Mouse (Mus musculus) heart, embryonic 16.5 days (tissue): Measurements from ENCODE around the gene Rac2. TPM values are rescaled to one million over a fixed set of nuclear protein-coding genes. Genes with fewer than 3 reads are reported as not detected.

Source experiments
- ATAC-seq: fragments of 200-750 bp; cut with Nextera tagmentation; replicated peaks from 2 replicates; pipeline ENCODE4 v1.8.0; 2017; ENCODE audit warnings: moderate number of reproducible peaks; ENCODE audit not compliant: insufficient read depth, low FRiP score; ENCODE audit errors: extremely low read depth
- H3K27ac ChIP-seq: fragments of 300-500 bp; sonication (generic); 2 replicates; pipeline ENCODE4 v1.5.1; 2014; ENCODE audit warnings: mild to moderate bottlenecking, low read length, control low read depth, moderate library complexity
- H3K27me3 ChIP-seq: fragments of 300-500 bp; sonication (generic); 2 replicates; pipeline ENCODE4 v1.6.1; 2014; ENCODE audit warnings: low read length, mixed read lengths; ENCODE audit not compliant: control insufficient read depth, insufficient read depth
- H3K36me3 ChIP-seq: fragments of 300-500 bp; sonication (generic); 2 replicates; pipeline ENCODE4 v1.6.1; 2014; ENCODE audit not compliant: control insufficient read depth, insufficient read depth
- H3K4me1 ChIP-seq: fragments of 300-500 bp; sonication (generic); 2 replicates; pipeline ENCODE4 v1.6.1; 2014; ENCODE audit warnings: low read length, mixed read lengths; ENCODE audit not compliant: control insufficient read depth, insufficient read depth
- H3K4me2 ChIP-seq: fragments of 300-500 bp; sonication (generic); 2 replicates; pipeline ENCODE4 v1.6.1; 2014; ENCODE audit warnings: low read depth, mild to moderate bottlenecking, control low read depth, low read length
- H3K4me3 ChIP-seq: fragments of 300-500 bp; sonication (generic); 2 replicates; pipeline ENCODE4 v1.5.1; 2014; ENCODE audit warnings: mild to moderate bottlenecking, control low read depth, low read length
- H3K9ac ChIP-seq: fragments of 300-500 bp; sonication (generic); 2 replicates; pipeline ENCODE4 v1.6.1; 2014; ENCODE audit warnings: low read length, control low read depth
- H3K9me3 ChIP-seq: fragments of 300-500 bp; sonication (generic); replicated peaks from 2 replicates; pipeline ENCODE4 v1.6.1; 2016; ENCODE audit warnings: low read length; ENCODE audit not compliant: control insufficient read depth
- WGBS: fragments of 180-500 bp; shearing (Covaris S2); extraction: QIAGEN DNeasy Blood & Tissue Kit; methylation state at CpG from one replicate; pipeline ENCODE4 v1.1.7; 2014; 5-methylcytosine and 5-hydroxymethylcytosine counted together
- polyA plus RNA-seq: library from polyadenylated mRNA; unstranded; fragments of >200 nt; fragmentation: Nextera tagmentation; extraction: Ambion mirVana; gene quantifications from 2 replicates; pipeline ENCODE4 v1.2.1, GENCODE M21; 2015

The Rac2 gene
- polyA plus RNA-seq, 1 experiment from 2014 or later: 88.5 TPM

DNA sequence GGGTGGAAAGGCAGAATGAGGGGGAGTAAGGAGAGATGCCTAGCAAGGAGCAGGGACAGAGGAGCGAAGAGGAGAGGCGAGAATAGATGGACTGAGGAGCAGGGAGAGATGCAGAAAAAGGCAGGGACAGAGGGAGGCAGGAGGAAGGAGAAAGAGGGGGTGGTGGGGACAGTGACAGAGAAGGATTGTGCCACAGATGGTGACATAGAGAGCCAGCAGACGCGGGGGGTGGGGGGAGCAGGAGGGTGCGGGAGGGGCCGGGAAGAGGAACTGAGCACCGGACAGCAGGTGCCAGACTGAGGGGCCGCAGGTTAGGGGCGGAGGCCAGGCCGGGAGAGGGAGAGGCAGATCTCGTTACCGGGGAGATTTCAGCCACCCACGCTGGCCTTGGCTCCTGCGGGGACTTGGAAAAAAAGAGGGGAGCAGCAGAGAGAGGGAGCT, 28.0 kb downstream of the Rac2 start, which contains the start of gene Sstr3:
TSS of gene Sstr3 (minus strand) at position 125 of the 441 bp plus-strand sequence.
- no peak for ATAC-seq
- WGBS: 13% methylated on average over 14 of the region's 14 CpGs
- H3K36me3 ChIP-seq: no peaks in the 10 kb centered on the region
- H3K4me3 ChIP-seq: no peak within 1 kb of the TSS
- peaks cover 22% of the 10 kb centered on the region for H3K27me3 ChIP-seq
- no peak within 1 kb of the TSS for H3K4me2 ChIP-seq
- H3K9ac ChIP-seq: no peak within 1 kb of the TSS
- no peak within 1 kb of the TSS for H3K27ac ChIP-seq
- H3K9me3 ChIP-seq: no peaks in the 10 kb centered on the region
- peaks cover 33% of the 10 kb centered on the region for H3K4me1 ChIP-seq

DNA sequence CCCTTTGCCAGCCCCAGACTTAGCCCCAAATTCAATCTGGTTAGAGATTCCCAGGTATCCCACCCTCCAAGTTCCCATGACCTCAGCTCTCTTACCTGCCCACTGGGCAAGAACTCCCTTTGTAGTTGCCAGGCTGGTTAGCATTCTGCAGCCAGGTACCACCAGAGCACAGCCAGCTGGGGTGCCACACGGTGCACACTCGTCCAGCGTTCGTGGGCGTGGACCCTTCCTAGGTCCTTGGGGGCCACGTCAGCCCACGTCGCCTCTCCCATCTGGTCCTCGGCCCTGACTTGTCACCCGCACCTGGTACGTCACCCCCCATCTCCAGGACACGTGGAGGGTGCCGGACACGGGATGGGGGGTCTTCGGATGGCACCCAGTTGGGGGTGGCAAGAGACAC, 28.5 kb downstream of the Rac2 start:
- H3K27ac ChIP-seq: no peak overlapping the region
- peaks cover 22% of the 10 kb centered on the region for H3K27me3 ChIP-seq
- H3K4me1 ChIP-seq: peaks cover 33% of the 10 kb centered on the region
- 76% methylated on average over 15 of the region's 15 CpGs for WGBS
- no peak for ATAC-seq
- H3K9ac ChIP-seq: no peak overlapping the region
- no peak overlapping the region for H3K4me2 ChIP-seq
- H3K9me3 ChIP-seq: no peaks in the 10 kb centered on the region
- no peak overlapping the region for H3K4me3 ChIP-seq
- no peaks in the 10 kb centered on the region for H3K36me3 ChIP-seq

DNA sequence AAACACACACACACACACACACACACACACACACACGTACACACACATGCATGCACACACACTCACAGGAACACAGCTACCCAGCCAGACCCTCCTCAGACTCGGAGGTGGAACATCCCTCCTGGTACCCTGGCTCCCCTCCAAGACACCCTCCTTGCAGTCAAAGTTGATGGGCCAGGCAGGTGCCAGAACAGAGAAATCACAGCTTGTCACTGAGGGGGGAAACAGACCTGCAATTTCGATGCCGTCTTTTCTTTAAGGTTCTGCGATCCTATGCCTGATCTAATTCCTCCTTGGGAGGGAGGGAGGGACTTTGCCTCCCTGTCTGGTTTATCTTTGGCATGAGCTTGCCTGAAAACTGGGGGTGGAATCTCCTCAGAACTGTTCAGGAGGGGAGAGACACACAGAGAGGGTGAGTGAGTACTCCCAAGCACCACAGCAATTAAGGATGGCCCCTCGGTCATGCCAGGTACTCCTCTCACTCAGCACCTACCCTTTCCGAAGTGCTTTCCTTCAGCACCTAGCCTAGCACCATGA, 29.7 kb downstream of the Rac2 start:
- Histone ChIP-seq H3K4me1 (peaks cover 26% of the 10 kb centered on the region), H3K27me3 (peaks cover 22% of the 10 kb centered on the region), H3K36me3 (no peaks in the 10 kb centered on the region), H3K27ac (no peak overlapping the region), H3K9ac (no peak overlapping the region), H3K9me3 (no peaks in the 10 kb centered on the region), H3K4me2 (no peak overlapping the region), H3K4me3 (no peak overlapping the region)
- WGBS: 45% methylated on average over 7 of the region's 7 CpGs
- no peak for ATAC-seq

DNA sequence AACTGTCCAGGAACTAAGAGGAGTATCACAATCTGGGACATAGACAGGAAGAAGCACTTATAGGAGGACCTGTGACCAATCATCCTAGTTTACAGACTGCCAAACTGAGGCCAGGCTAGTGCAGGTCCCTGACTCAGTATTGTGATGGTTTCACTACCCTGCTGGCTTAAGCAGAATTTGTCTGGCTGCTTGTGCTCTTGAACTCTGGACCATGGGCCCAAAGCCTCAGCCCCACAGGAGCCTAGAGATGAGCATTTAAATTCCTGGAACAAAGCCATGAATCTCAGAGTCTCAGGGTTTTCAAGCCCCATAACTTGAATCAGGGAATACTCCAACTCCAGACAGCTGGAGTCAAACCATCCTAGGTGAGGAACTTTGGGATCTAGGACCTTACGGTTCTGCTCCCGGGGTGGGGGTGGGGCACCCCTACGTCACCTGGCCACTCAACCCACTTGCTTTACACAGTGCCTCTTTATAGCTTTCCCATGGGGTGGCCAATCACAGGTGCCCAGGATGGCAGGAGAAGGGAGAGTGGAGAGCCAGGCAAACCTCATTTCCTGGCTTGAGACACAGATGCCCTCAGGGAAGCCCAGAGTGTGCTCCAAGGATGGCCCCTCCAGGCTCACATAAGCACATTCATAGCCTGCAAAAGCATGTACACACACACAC, 30.4 kb downstream of the Rac2 start:
- Histone ChIP-seq H3K4me3 (no peak overlapping the region), H3K9ac (no peak overlapping the region), H3K4me1 (peaks cover 24% of the 10 kb centered on the region), H3K4me2 (no peak overlapping the region), H3K27me3 (peaks cover 22% of the 10 kb centered on the region), H3K9me3 (no peaks in the 10 kb centered on the region), H3K27ac (peak overlapping the region; percentile 49; the same call in 1 of the 2 replicates), H3K36me3 (no peaks in the 10 kb centered on the region)
- 79% methylated on average over 3 of the region's 3 CpGs for WGBS
- ATAC-seq: no peak; the same call in 1 of the 2 replicates

DNA sequence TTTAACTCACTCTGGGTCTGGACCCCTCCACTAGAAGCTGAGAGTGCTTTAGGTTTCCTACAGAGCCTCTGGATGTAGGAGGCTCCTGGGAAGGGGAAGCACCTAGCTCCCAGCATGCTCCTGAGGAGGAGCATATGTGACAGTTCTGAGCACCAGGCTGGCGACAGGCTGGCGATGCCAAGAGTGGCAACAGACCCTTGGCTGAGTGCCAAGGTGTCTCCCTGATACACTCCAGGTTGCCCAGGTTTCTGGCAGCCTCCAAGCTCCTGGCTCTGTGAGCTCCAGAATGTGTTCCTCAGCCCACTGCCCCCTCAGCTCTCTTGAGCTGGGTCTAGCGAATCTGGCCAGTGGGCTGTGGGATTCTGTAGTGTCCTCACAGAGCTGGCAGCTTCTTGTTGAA, 31.0 kb downstream of the Rac2 start:
- no peaks in the 10 kb centered on the region for H3K9me3 ChIP-seq
- 10% methylated on average over 3 of the region's 3 CpGs for WGBS
- no peaks in the 10 kb centered on the region for H3K36me3 ChIP-seq
- no peak overlapping the region for H3K4me3 ChIP-seq
- H3K4me1 ChIP-seq: peaks cover 24% of the 10 kb centered on the region
- peaks cover 22% of the 10 kb centered on the region for H3K27me3 ChIP-seq
- peak overlapping the region; percentile 49; the same call in 1 of the 2 replicates for H3K27ac ChIP-seq
- ATAC-seq: peak; percentile 76
- H3K4me2 ChIP-seq: no peak overlapping the region
- H3K9ac ChIP-seq: peak overlapping the region; percentile 10; the same call in 1 of the 2 replicates

DNA sequence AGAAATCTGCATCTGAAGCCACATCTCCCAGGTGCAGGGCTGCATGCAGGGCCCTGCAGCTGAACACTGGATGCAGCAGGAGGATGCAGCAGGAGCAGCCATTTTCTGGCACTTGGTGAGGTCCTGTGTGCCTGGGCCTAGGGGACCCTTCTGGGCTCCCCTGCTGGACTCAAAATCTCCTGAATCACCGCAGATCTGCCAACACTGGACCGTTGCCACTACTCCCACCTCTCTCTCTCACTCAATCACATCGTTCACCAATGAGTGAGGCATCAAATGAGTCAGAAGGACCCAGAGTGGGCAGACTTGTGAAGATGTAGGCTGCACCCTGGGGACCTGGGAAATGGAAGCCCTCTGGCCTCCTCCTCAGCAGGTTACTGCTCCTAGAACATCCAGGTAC, 31.5 kb downstream of the Rac2 start:
- Histone ChIP-seq H3K4me2 (no peak overlapping the region), H3K9me3 (no peaks in the 10 kb centered on the region), H3K4me3 (no peak overlapping the region), H3K4me1 (peaks cover 24% of the 10 kb centered on the region), H3K9ac (no peak overlapping the region), H3K27ac (no peak overlapping the region), H3K36me3 (no peaks in the 10 kb centered on the region), H3K27me3 (peaks cover 22% of the 10 kb centered on the region)
- no peak for ATAC-seq
- 60% methylated on average over 3 of the region's 3 CpGs for WGBS

DNA sequence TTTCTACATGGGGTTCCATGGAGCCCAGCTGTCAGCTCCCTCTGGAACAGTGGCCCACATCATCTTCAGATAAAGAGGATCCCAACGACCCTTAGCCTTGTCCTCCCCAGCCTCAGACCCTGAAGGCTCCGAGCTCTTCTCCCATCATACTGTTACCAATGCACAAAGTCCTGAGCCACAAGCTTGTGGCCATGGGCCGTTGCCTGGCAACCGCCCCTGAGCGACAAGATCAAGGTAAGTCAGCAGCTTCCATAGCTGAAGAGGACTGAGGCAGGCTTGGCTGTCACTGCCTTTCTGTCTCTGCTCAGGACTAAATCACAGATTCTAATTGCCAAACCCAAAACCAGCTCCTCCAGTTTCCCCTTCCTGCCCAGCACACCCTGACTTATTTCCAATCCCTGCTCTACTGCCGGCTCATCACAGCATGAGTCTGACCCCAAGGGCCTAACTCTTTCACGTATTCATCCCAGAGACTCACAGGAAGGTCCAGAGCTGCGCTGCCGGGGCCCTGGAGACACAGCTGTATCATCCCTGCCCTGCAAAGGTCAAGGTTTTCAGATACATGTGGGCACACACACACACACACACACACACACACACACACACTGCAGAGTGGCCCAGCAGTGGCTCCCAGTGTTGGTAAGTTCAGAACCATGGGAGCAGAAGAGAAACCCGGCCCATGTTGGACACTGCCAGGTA, 36.7 kb downstream of the Rac2 start:
- Histone ChIP-seq H3K4me3 (no peak overlapping the region), H3K27me3 (0 out of 2 replicates have a peak, but pooled peaks cover 5% of the 10 kb centered on the region), H3K4me1 (peaks cover 9% of the 10 kb centered on the region), H3K9me3 (no peaks in the 10 kb centered on the region), H3K27ac (no peak overlapping the region), H3K4me2 (no peak overlapping the region), H3K36me3 (no peaks in the 10 kb centered on the region), H3K9ac (no peak overlapping the region)
- ATAC-seq: no peak
- 55% methylated on average over 10 of the region's 10 CpGs for WGBS

DNA sequence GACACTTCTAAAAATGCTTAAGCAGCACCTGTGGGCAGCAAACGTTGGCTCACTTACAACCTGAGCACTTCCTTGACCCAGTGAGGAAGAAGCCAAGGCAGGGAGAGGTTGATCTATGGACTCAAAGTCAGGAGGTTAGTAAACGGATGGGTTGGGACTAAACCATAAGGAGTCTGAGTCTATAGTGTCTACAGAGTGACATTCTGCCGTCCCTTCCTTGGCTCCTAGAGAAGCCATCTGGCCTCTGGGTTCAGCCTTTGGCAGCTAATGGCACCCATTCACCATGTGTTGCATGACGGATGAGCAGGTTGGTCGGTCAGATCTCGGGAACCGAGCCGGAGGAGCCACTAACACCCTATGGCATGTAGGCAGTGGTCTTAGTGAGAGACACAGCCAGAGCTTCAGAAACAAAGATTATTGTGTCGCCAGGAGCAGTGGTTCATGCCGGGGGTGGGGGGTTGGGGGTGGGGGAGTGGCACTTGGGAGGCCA, 39.2 kb downstream of the Rac2 start:
- no peaks in the 10 kb centered on the region for H3K36me3 ChIP-seq
- no peak overlapping the region for H3K4me2 ChIP-seq
- 78% methylated on average over 10 of the region's 10 CpGs for WGBS
- no peak overlapping the region for H3K4me3 ChIP-seq
- H3K27ac ChIP-seq: no peak overlapping the region
- H3K4me1 ChIP-seq: peaks cover 28% of the 10 kb centered on the region
- no peak overlapping the region for H3K9ac ChIP-seq
- H3K9me3 ChIP-seq: no peaks in the 10 kb centered on the region
- no peaks in the 10 kb centered on the region for H3K27me3 ChIP-seq
- no peak for ATAC-seq
